Mouse (Mus musculus): ENCODE results near the gene Syap1. TPM values are rescaled to one million over a fixed set of nuclear protein-coding genes. Genes with fewer than 3 reads are reported as not detected.
A peak's percentile ranks its signal among the peaks of the same experiment; 100 is the strongest.

The Syap1 gene
- polyA plus RNA-seq, 1 experiment from 2014 or later = 27.1 TPM

GRCm38 (mm10) chrX:162828783-162829182 is 59.5 kb downstream of the Syap1 start:
- H3K27ac ChIP-seq = no peak overlapping the region
- 13% methylated on average over 18 of the region's 20 CpGs for WGBS

GRCm38 (mm10) chrX:162828016-162828415 is 60.2 kb downstream of the Syap1 start:
- Histone ChIP-seq H3K4me3 (replicated peaks) (peak overlapping the region; percentile 55), H3K27me3 (0 out of 2 replicates have a peak, but pooled peaks cover 4% of the 10 kb centered on the region), H3K4me2 (peak overlapping the region; percentile 82), H3K27ac (no peak overlapping the region), H3K9ac (peak overlapping the region; percentile 69), H3K36me3 (replicated peaks) (no peaks in the 10 kb centered on the region), H3K4me1 (no peaks in the 10 kb centered on the region), H3K9me3 (no peaks in the 10 kb centered on the region)
- ATAC-seq (ENCODE audit: low FRiP score) = no peak
- 47% methylated on average over 6 of the region's 6 CpGs for WGBS

More at GRCm38 (mm10) chrX:162828783-162829182, 59.5 kb downstream of the Syap1 start:
- 0 out of 2 replicates have a peak, but pooled peaks cover 4% of the 10 kb centered on the region for H3K27me3 ChIP-seq
- H3K4me1 ChIP-seq = no peaks in the 10 kb centered on the region
- peak overlapping the region; percentile 55 for H3K4me3 ChIP-seq (replicated peaks)
- peak; percentile 59 for ATAC-seq (ENCODE audit: low FRiP score)
- no peaks in the 10 kb centered on the region for H3K9me3 ChIP-seq
- H3K9ac ChIP-seq = peak overlapping the region; percentile 69
- H3K36me3 ChIP-seq (replicated peaks) = no peaks in the 10 kb centered on the region
- H3K4me2 ChIP-seq = peak overlapping the region; percentile 82

MicroRNA genes within 50 kb of the gene (microRNA counts, 519-probe panel; counts per million panel counts)
- not detected for microRNA mmu-miR-3473

Small RNAs within 50 kb of the gene (microRNA-seq; reads per million reads assigned to microRNA genes)
- not detected for gene Mir3473a

Other genes starting within 250 kb of the Syap1 start
- gene Reps2, start 244.8 kb downstream of the Syap1 start, polyA plus RNA-seq (2016; fragmentation: Nextera tagmentation; extraction: Ambion mirVana) = 1.4 and 1.5 TPM in 2 replicates
- 281 and 291 TPM in 2 replicates for gene Rbbp7, start 128.0 kb downstream of the Syap1 start, polyA plus RNA-seq (2016; fragmentation: Nextera tagmentation; extraction: Ambion mirVana)
- gene Txlng, start 59.0 kb downstream of the Syap1 start, polyA plus RNA-seq (2016; fragmentation: Nextera tagmentation; extraction: Ambion mirVana) = 16.3 and 18.8 TPM in 2 replicates
- 87.7 and 93.5 TPM in 2 replicates for gene Ctps2, start 12.8 kb upstream of the Syap1 start, polyA plus RNA-seq (2016; fragmentation: Nextera tagmentation; extraction: Ambion mirVana)
- gene S100g, start 76.2 kb upstream of the Syap1 start, polyA plus RNA-seq (2016; fragmentation: Nextera tagmentation; extraction: Ambion mirVana) = not detected in 2 replicates